Mouse (Mus musculus): ENCODE results near the gene Vps52. TPM values are rescaled to one million over a fixed set of nuclear protein-coding genes. Genes with fewer than 3 reads are reported as not detected.
A peak's percentile ranks its signal among the peaks of the same experiment; 100 is the strongest.
"Not testable (repeated sequence)": the region's sequence is repeated elsewhere in the genome, so short reads cannot be mapped to it uniquely, and the experiment has no call there.

Gene Vps52
- total RNA-seq, 2 experiments from 2014 or later, result 85.0 to 95.9 TPM

GRCm38 (mm10) chr17:33938783-33939182 lies 16.8 kb upstream of the Vps52 start:
- no peak for DNase-seq (ENCODE audit: extremely low spot score in 1 of 2, low spot score in 1 of 2)

- DNase-seq (ENCODE audit: extremely low spot score in 1 of 2, low spot score in 1 of 2), result peak; percentile 67 to 83
Observed at GRCm38 (mm10) chr17:33940206-33940805, 15.3 kb upstream of the Vps52 start, which contains the start of the genes Pfdn6 and Wdr46. TSS of gene Pfdn6 (minus strand) at chr17:33940343. TSS of gene Wdr46 (plus strand) at chr17:33940660.

- no peak for DNase-seq (ENCODE audit: extremely low spot score in 1 of 2, low spot score in 1 of 2)
Observed at GRCm38 (mm10) chr17:33940981-33941380, 14.6 kb upstream of the Vps52 start.

- no peak for DNase-seq (ENCODE audit: extremely low spot score in 1 of 2, low spot score in 1 of 2)
Observed at GRCm38 (mm10) chr17:33941381-33941780, 14.2 kb upstream of the Vps52 start.

- no peak for DNase-seq (ENCODE audit: extremely low spot score in 1 of 2, low spot score in 1 of 2)
Observed at GRCm38 (mm10) chr17:33943454-33943853, 12.2 kb upstream of the Vps52 start.

- no peak for DNase-seq (ENCODE audit: extremely low spot score in 1 of 2, low spot score in 1 of 2)
Observed at GRCm38 (mm10) chr17:33947430-33948089, 8.1 kb upstream of the Vps52 start.

GRCm38 (mm10) chr17:33948090-33948904 lies 7.3 kb upstream of the Vps52 start:
- DNase-seq (ENCODE audit: extremely low spot score in 1 of 2, low spot score in 1 of 2), result no peak

- no peak for DNase-seq (ENCODE audit: extremely low spot score in 1 of 2, low spot score in 1 of 2)
Observed at GRCm38 (mm10) chr17:33948905-33949537, 6.6 kb upstream of the Vps52 start.

GRCm38 (mm10) chr17:33950131-33950625 lies 5.4 kb upstream of the Vps52 start:
- no peak for DNase-seq (ENCODE audit: extremely low spot score in 1 of 2, low spot score in 1 of 2)

- DNase-seq (ENCODE audit: extremely low spot score in 1 of 2, low spot score in 1 of 2), result peak; percentile 63 to 71
Observed at GRCm38 (mm10) chr17:33951021-33951946, 4.3 kb upstream of the Vps52 start, which contains the start of gene B3galt4. TSS of gene B3galt4 (minus strand) at chr17:33951488.

GRCm38 (mm10) chr17:33952015-33952414 lies 3.6 kb upstream of the Vps52 start:
- DNase-seq (ENCODE audit: extremely low spot score in 1 of 2, low spot score in 1 of 2), result not testable (repeated sequence)

- DNase-seq (ENCODE audit: extremely low spot score in 1 of 2, low spot score in 1 of 2), result no peak
Observed at GRCm38 (mm10) chr17:33952879-33953278, 2.7 kb upstream of the Vps52 start.

GRCm38 (mm10) chr17:33953310-33953709 lies 2.3 kb upstream of the Vps52 start:
- no peak for DNase-seq (ENCODE audit: extremely low spot score in 1 of 2, low spot score in 1 of 2)

GRCm38 (mm10) chr17:33953961-33954565 lies 1.5 kb upstream of the Vps52 start:
- DNase-seq (ENCODE audit: extremely low spot score in 1 of 2, low spot score in 1 of 2), result no peak

- no peak for DNase-seq (ENCODE audit: extremely low spot score in 1 of 2, low spot score in 1 of 2)
Observed at GRCm38 (mm10) chr17:33954646-33955554, 712 bp upstream of the Vps52 start.

GRCm38 (mm10) chr17:33956336-33956735 lies 724 bp downstream of the Vps52 start:
- no peak for DNase-seq (ENCODE audit: extremely low spot score in 1 of 2, low spot score in 1 of 2)

GRCm38 (mm10) chr17:33957493-33957892 lies 1.9 kb downstream of the Vps52 start:
- no peak for DNase-seq (ENCODE audit: extremely low spot score in 1 of 2, low spot score in 1 of 2)

- DNase-seq (ENCODE audit: extremely low spot score in 1 of 2, low spot score in 1 of 2), result no peak
Observed at GRCm38 (mm10) chr17:33958451-33958850, 2.8 kb downstream of the Vps52 start.
